Mouse (Mus musculus) erythroblast, adult 5-6 weeks (primary cell): ENCODE data around the gene Gm26965. TPM values are rescaled to one million over a fixed set of nuclear protein-coding genes. Genes with fewer than 3 reads are reported as not detected.
"Not testable (repeated sequence)": the region's sequence is repeated elsewhere in the genome, so short reads cannot be mapped to it uniquely, and the experiment has no call there.

Source experiments
- ATAC-seq: replicated peaks from 2 replicates; pipeline ENCODE4 v1.8.0; 2016; ENCODE audit warnings: moderate number of reproducible peaks, mild to moderate bottlenecking, moderate TSS enrichment, inconsistent platforms; ENCODE audit not compliant: poor library complexity, low FRiP score, severe bottlenecking
- total RNA-seq, 2 experiments: library from RNA; stranded (forward) in 1 of 2; stranded (reverse) in 1 of 2; fragments of 150-400 nt in 1 of 2; fragments of 200-764, 138-1000 nt in 1 of 2; gene quantifications; 2 replicates each; pipeline versions ENCODE4 v1.2.3 to v1.2.4; 2015 to 2017; ENCODE audit warnings: low replicate concordance in 2 of 2

The Gm26965 gene
- total RNA-seq (2015; ENCODE audit: low replicate concordance) (not detected in 2 replicates), total RNA-seq (2017; ENCODE audit: low replicate concordance) (not detected in 2 replicates)

DNA sequence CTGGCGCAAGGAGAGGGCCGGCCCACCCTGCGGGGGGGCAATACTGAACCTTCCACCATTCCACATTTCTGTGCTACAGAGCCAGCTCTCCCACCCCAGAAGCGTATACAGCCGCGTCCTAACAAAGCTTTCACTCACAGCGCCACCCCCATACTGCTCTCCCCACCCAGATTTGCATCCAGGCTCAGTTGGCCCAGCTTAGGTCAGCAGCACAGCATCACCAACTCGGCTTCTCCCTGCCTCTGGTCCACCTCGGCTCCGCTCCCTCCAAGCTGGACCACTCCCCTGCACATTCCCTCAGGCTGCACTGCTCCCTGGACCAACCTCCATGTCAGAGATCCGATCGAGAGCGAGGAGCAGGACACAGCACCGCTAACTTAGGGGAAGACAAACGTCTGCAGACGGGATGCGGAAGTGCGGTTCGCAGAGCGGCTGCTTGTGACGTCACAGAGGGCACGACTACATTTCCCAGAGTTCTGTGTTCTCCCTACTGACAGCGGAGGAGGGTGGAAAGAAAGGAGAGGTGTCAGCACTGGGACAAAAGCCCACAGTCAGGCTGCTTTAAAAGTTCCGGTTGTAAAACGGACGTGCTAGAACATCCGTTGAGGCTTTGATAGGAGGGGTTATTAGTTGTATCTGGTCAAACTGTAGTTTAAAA lies at the start of gene Gm26965, which contains the start of gene Zfp87:
Gm26965 (minus strand) TSS at position 399 of the 658 bp plus-strand sequence.
Zfp87 (minus strand) TSS at position 425 of the 658 bp plus-strand sequence.
- peak; percentile 100 for ATAC-seq

GRCm38 (mm10) chr13:67572591-67573189 lies 46.7 kb upstream of the Gm26965 start:
- no peak for ATAC-seq

- ATAC-seq, result no peak
Measured at GRCm38 (mm10) chr13:67553730-67554129, 27.8 kb upstream of the Gm26965 start, which contains the start of gene Zfp748. Gene Zfp748 (minus strand): TSS chr13:67553830.

- ATAC-seq, result peak; percentile 98
Measured at GRCm38 (mm10) chr13:67552505-67553346, 26.8 kb upstream of the Gm26965 start.

DNA sequence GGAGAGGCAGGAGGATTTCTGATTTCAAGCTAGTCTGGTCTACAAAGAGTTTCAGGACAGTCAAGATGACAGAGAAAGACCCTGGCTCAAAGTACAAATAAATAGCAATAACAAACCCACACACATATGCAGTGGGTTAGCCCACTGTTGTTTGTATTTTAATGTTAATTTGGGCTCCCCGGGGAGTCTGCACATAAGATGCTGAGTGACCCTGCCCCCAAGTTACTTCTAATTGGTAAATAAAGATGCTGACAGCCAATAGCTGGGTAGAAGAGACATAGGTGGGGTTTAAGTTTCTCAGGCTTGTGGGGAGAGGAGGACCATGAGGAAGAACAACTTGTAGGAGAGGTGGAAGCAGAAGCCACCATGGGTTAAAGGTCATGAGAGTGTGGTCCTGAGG lies 20.0 kb upstream of the Gm26965 start:
- ATAC-seq, result no peak

DNA sequence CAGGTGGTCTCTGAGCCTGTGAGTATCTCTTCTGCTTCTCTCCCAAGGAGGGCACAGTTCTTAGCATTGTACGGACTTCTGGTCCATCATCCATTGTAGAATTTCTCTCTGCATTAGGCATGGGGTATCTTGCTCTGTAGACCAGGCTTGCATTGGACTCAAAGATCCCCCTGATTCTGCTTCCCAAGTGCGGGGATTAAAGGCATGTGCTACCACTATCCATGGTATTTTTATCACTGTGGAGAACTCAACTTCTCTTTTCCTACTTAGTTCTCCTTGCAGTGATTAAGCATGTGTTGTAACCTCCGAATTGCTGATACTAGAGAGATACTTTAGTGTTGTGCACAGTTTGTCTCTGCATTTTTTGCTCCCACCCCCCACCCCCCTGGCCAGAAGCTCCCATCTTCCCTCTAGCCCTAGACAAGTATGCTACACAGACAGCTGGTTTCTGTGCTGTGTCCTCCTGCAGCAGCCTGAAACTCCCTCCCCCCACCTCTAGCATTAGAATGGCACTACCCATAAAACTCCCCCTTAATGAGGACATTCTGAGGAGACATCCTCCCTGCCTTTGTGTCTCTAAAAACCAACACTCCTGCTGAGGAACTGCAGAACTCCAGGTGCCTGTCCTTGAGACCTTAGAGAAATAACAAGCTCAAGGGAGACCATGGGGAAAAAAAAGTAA lies 1.2 kb upstream of the Gm26965 start:
- ATAC-seq, result no peak

GRCm38 (mm10) chr13:67500908-67501307 lies 25.0 kb downstream of the Gm26965 start:
- ATAC-seq, result no peak

DNA sequence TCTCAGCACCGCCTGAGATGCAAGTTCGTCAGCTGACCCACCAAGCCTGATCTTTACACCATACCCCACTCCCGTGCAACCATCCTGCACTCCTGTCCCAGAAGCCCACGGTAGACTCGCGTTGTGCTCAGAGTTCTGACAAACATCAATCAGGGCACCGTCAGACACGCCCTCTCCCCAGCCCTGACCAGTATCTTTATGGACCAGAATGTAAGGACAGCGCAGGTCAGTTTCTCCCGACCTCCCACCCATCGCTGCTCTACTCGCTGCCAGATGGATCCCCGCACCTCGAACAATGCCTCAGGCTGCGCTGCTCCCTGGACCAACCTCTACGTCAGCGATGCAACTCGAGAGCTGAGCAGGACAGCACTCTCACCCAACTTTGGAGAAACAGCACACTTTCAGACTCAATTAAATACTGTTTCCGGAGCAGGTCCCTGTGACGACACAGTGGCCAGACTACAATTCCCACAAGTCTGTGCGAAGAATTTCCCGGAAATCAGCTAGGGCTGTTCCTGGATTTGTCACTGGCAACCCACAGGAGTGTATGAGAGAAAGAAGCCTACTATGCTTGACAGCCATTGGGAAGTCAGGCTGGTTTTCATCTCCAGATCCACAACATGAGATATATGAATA lies 25.7 kb downstream of the Gm26965 start, which contains the start of gene Zfp58:
Zfp58 (minus strand) TSS at position 472 of the 636 bp plus-strand sequence.
- ATAC-seq, result peak; percentile 79

DNA sequence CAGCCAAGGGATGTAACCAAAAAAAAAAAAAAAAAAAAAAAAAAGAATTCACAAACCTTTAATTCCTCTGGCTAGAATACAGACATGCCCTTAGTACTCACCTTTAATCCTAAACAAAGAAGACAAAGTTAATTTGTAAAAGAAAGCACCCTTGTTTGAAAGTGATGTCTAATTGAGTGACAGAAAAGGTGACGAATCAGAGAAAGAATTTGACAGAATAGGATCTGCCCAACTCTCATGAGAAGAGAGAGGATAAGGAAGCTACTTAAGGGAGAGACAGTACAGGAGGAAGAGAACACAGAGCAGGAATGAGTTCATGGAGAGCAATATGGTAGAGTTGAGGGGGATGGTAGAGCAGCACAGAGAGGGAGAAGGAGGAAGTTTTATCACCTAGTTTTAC lies 30.3 kb downstream of the Gm26965 start:
- ATAC-seq, result no peak

DNA sequence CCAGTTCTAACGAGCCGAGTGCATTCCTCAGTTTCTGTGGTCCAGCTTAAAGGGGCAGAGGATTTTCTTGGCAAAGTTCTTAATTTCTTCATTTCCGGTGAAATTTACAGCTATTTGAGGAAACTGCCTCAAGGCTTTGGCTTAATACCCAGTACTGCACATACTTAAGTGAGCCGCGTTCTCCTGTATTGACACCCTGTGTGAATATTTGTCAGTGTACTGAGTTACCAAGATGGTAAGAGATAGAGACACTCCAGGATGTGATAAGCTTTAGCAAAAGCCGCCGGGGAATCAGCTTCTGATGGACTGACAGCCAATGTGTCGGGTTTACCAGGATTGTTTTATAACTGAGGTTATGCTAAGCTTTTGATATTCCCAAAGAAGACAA lies 41.5 kb downstream of the Gm26965 start:
- ATAC-seq, result peak; percentile 6; the same call in 1 of the 2 replicates

DNA sequence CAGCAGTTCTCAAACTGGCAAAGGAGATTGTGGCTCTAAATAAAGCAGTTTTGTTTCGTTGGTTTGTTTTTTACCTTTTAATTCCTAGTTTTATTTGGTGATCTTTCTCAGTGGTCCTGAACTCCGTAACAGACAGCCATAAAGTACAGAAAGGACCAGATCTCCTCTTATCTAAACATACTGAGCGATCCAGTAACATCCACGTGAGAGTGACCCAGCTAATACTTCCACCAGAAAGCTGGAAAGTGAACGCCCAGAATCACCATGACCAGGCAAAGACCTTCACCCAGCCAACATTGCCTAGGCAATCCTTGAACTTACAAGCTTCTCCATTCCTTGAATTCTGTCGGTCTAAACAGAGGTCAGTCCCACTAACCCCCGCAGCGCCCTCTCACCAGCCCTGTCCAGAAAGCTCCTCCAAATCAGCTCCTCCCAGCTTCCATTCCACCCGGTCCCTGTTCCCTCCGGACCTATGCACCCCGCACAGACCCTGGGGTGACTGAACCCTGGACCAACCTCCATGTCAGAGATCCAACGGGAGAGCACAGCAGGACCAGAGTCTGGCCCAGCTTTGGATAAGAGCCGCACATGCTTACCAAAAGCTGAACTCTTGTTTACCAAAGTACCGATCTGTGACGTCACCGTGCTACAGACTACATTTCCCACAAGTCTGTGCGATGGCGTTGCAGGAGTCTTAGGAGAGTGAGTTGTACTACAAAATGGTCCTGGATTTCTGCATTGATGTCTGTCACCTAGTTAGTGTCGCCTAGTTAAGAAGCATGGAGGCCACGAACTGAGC lies 42.1 kb downstream of the Gm26965 start, which contains the start of gene Zfp874b:
Zfp874b (minus strand) TSS at position 634 of the 799 bp plus-strand sequence.
- peak; percentile 96 for ATAC-seq

DNA sequence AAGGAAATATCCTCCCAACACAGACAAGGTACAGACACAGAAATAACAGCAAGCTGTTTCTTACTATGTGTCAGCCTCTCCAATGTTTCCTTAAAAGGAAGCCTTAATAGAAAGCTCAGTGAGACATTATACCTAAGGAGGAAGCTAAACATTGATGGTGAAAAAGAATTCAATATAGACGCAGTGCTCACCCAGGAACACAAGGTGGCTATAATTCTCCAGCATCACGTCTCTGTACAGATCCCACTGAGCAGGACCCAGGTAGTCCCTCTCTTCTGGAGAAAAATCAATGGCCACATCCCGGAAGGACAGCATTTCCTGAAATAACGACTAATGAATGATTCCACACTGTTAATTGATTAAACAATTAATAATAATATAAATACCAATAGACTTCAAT lies 44.4 kb downstream of the Gm26965 start:
- ATAC-seq, result no peak

DNA sequence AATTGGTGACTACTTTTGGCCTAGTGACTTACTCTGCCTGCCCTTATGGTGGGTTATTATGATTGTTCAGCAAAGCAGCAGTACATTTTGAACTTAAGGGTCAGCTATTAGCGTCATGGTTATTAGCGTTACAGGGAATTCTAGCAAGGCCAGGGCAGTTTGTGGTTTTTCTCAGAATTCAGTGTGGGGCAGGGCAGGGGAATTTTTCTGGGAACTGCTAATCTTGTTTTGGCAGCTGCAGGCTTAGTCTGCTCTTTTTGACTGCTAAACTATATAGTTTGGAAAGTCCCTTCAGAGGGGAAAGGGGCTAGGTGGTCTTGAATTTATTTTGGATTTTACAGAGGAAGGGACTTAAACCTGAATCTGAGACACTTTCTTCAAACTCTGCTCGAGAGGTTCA lies 56.7 kb downstream of the Gm26965 start:
- ATAC-seq, result no peak

DNA sequence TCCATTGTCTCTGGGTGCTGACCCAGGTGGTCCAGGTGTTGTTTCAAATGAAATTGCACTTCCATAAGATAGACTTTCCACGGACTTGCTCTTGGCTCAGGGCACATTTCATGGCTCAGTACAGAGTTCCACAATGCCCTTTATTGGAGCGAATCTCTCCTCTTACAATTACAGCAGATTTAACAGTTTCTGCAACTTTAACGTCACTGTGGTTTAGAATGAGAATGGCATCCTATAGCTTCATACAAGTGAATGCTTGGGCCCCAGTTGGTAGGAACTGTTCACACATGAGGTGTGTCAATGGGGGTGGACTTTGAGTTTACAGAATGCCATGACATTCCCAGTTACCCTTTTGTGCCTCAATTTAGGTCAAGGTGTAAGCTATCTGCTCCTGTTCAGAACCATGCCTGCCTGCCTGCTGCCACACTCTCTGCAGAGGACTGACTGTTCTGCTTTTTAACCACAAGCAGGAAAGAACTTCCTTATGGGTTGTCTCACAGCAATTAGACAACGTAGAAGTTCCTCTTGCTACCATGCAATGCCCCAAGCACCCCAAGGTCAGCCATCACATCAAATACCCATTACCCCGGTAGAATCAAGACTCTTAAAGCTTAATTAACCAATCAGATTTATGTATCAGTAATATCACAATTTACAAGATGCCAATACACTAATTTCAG lies 62.3 kb downstream of the Gm26965 start:
- not testable (repeated sequence) for ATAC-seq

- no peak for ATAC-seq
Measured at GRCm38 (mm10) chr13:67452021-67452309, 74.0 kb downstream of the Gm26965 start.

GRCm38 (mm10) chr13:67451172-67452020 lies 74.6 kb downstream of the Gm26965 start, which contains the start of gene Zfp874a:
Gene Zfp874a (minus strand): TSS chr13:67451624.
- ATAC-seq, result peak; percentile 99
